Mouse (Mus musculus) MEL (cell line): ENCODE results near the gene Vcl.

Source experiments
- CTCF ChIP-seq, 3 experiments: IDR thresholded peaks in 2 of 3; conservative IDR thresholded peaks in 1 of 3; 2 replicates each; pipeline ENCODE4 v1.5.1; 2011 to 2012; ENCODE audit warnings: low read length in 3 of 3, low read depth in 2 of 3, mild to moderate bottlenecking in 2 of 3, improper control_type of control experiment in 1 of 3, inconsistent platforms in 1 of 3, mixed read lengths in 1 of 3, moderate library complexity in 1 of 3; ENCODE audit not compliant: control insufficient read depth in 1 of 3, insufficient read depth in 1 of 3, poor library complexity in 1 of 3, severe bottlenecking in 1 of 3
- HCFC1 ChIP-seq: IDR thresholded peaks from 2 replicates; pipeline ENCODE4 v1.6.1; 2012; ENCODE audit warnings: low read depth, mild to moderate bottlenecking, inconsistent platforms, low read length, improper control_type of control experiment, moderate library complexity
- MAX ChIP-seq: IDR thresholded peaks from 2 replicates; pipeline ENCODE4 v1.6.1; 2011; ENCODE audit warnings: low read length, improper control_type of control experiment
- NELFE ChIP-seq: IDR thresholded peaks from 2 replicates; pipeline ENCODE4 v1.6.1; 2011; ENCODE audit warnings: low read depth, low read length, improper control_type of control experiment
- POLR2A ChIP-seq, 2 experiments: IDR thresholded peaks; 2 replicates each; pipeline ENCODE4 v1.6.1; 2011 to 2012; ENCODE audit warnings: low read length in 2 of 2, mild to moderate bottlenecking in 2 of 2, control low read depth in 1 of 2, improper control_type of control experiment in 1 of 2, low read depth in 1 of 2, moderate library complexity in 1 of 2; ENCODE audit not compliant: control insufficient read depth in 1 of 2, insufficient read depth in 1 of 2, poor library complexity in 1 of 2
- POLR2AphosphoS2 ChIP-seq: IDR thresholded peaks from 2 replicates; pipeline ENCODE4 v1.6.1; 2011; ENCODE audit warnings: low read length, improper control_type of control experiment
- RAD21 ChIP-seq: IDR thresholded peaks from 2 replicates; pipeline ENCODE4 v1.6.1; 2011; ENCODE audit warnings: mild to moderate bottlenecking, low read depth, low read length, improper control_type of control experiment
- UBTF ChIP-seq: IDR thresholded peaks from 2 replicates; pipeline ENCODE4 v1.6.1; 2012; ENCODE audit warnings: low read depth, mild to moderate bottlenecking, inconsistent platforms, low read length, improper control_type of control experiment, moderate library complexity, borderline replicate concordance; ENCODE audit not compliant: insufficient read depth
- ZC3H11A ChIP-seq: IDR thresholded peaks from 2 replicates; pipeline ENCODE4 v1.6.1; 2012; ENCODE audit warnings: low read depth, mild to moderate bottlenecking, inconsistent platforms, low read length, improper control_type of control experiment

DNA sequence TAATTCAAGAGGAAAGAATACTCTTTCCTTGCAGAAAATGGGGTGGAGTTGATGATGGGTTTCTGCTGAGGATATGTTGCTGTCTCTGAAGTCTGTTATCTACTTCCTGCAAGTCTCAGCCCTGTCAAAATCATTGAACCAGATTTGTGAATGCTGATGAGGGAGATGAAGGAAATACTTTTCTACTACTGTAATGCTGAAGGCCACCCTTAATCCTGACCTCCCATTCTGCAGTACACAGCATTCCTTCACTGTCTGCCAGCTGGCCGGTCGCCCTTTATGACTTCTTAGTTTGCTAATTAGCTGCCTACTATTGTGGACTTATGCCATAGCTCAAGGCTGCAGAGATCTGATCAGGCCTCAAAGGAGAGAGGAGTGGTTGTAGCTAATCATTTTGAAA, 54.6 kb downstream of the Vcl start:
- TF ChIP-seq CTCF (IDR thresholded peaks at IDR 0.05 in 2 of 3, conservative IDR thresholded peaks at IDR 0.05 in 1 of 3; ENCODE audit: control insufficient read depth in 1 of 3, insufficient read depth in 1 of 3, low read depth in 2 of 3, low read length in 3 of 3, poor library complexity in 1 of 3, severe bottlenecking in 1 of 3), result no peak
- no peak for TF ChIP-seq UBTF
- no peak for TF ChIP-seq RAD21
- no peak for TF ChIP-seq HCFC1
- no peak for TF ChIP-seq POLR2AphosphoS2
- TF ChIP-seq ZC3H11A, result no peak
- no peak for TF ChIP-seq MAX
- no peak for TF ChIP-seq NELFE
- no peak for TF ChIP-seq POLR2A (IDR thresholded peaks at IDR 0.05; ENCODE audit: control insufficient read depth in 1 of 2, insufficient read depth in 1 of 2, low read depth in 1 of 2, low read length in 2 of 2, poor library complexity in 1 of 2)
